Mouse (Mus musculus): ENCODE results near the gene Rhobtb1.

DNA sequence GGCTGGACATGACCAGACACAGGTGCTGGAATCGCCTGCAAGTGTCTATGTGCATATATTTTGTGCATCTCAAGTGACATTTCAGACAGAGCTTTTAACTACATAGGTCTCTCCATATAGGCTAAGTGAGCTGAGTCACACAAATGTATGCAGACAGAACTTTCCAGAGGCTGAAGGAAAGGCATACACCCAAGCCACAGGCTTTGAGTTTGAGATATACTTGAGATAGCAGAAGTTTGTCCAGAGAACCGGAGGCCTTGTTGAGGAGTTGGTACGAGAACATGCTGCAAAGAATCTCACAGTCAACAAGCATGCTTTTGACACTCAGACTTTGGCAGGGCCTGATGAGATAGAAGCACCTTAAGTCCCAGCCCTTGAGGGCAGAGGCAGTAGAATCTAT, 151.4 kb downstream of the Rhobtb1 start:
- TF ChIP-seq MAFK (IDR thresholded peaks at IDR 0.05; ENCODE audit: insufficient read depth, low read depth, low read length) (no peak), HCFC1 (IDR thresholded peaks at IDR 0.05; ENCODE audit: borderline replicate concordance, insufficient read depth, low read length) (no peak), ZNF384 (IDR thresholded peaks at IDR 0.05; ENCODE audit: low read depth, low read length) (no peak), ZC3H11A (IDR thresholded peaks at IDR 0.05; ENCODE audit: borderline replicate concordance, low read depth, low read length) (no peak), CHD2 (IDR thresholded peaks at IDR 0.05; ENCODE audit: low read depth, low read length) (no peak)

Data from ES-E14 (cell line).